Mouse (Mus musculus) ES-E14 (cell line): Measurements from ENCODE around the gene Kcns3. TPM values are rescaled to one million over a fixed set of nuclear protein-coding genes. Genes with fewer than 3 reads are reported as not detected.

Source experiments
- DNase-seq: peaks from one replicate; pipeline ENCODE4 v3.0.0-alpha.2; 2013; ENCODE audit warnings: low read depth, low spot score
- H3K27ac ChIP-seq: 2 replicates; pipeline ENCODE4 v1.5.1; 2012; ENCODE audit warnings: low read depth, mild to moderate bottlenecking, low read length, moderate library complexity, mixed read lengths; ENCODE audit not compliant: poor library complexity, insufficient read depth, severe bottlenecking
- H3K36me3 ChIP-seq: 2 replicates; pipeline ENCODE4 v1.6.1; 2012; ENCODE audit warnings: mild to moderate bottlenecking, low read length, moderate library complexity, mixed read lengths; ENCODE audit not compliant: control insufficient read depth, poor library complexity, insufficient read depth, severe bottlenecking
- H3K4me1 ChIP-seq, 2 experiments: fragments of 150-350 bp in 1 of 2; sonication (generic) in 1 of 2; 2 replicates each; pipeline ENCODE4 v1.6.1; 2012; ENCODE audit warnings: low read length in 2 of 2, mild to moderate bottlenecking in 1 of 2, mixed read lengths in 1 of 2; ENCODE audit not compliant: control insufficient read depth in 2 of 2, insufficient read depth in 2 of 2, poor library complexity in 1 of 2
- H3K4me3 ChIP-seq, 2 experiments: fragments of 150-350 bp in 1 of 2; sonication (generic) in 1 of 2; 2 replicates each; pipeline ENCODE4 v1.5.1; 2012; ENCODE audit warnings: low read length in 2 of 2, low read depth in 1 of 2, mild to moderate bottlenecking in 1 of 2, mixed read lengths in 1 of 2; ENCODE audit not compliant: insufficient read depth in 1 of 2, poor library complexity in 1 of 2, severe bottlenecking in 1 of 2
- H3K9ac ChIP-seq: 2 replicates; pipeline ENCODE4 v1.6.1; 2012; ENCODE audit warnings: low read depth, mild to moderate bottlenecking, low read length, mixed read lengths; ENCODE audit not compliant: poor library complexity, insufficient read depth, severe bottlenecking
- H3K9me3 ChIP-seq: fragments of 150-350 bp; sonication (generic); 2 replicates; pipeline ENCODE4 v1.6.1; 2012; ENCODE audit warnings: low read depth, mild to moderate bottlenecking, low read length; ENCODE audit not compliant: control insufficient read depth, insufficient read depth
- CHD2 ChIP-seq: IDR thresholded peaks from 2 replicates; pipeline ENCODE4 v1.6.1; 2014; ENCODE audit warnings: mild to moderate bottlenecking, low read depth, low read length, inconsistent platforms
- HCFC1 ChIP-seq: IDR thresholded peaks from 2 replicates; pipeline ENCODE4 v1.6.1; 2012; ENCODE audit warnings: low read length, inconsistent platforms, borderline replicate concordance; ENCODE audit not compliant: insufficient read depth
- MAFK ChIP-seq: IDR thresholded peaks from 2 replicates; pipeline ENCODE4 v1.6.1; 2014; ENCODE audit warnings: mild to moderate bottlenecking, low read depth, low read length, inconsistent platforms; ENCODE audit not compliant: insufficient read depth
- ZC3H11A ChIP-seq: IDR thresholded peaks from 2 replicates; pipeline ENCODE4 v1.6.1; 2012; ENCODE audit warnings: low read depth, mild to moderate bottlenecking, inconsistent platforms, low read length, borderline replicate concordance
- ZNF384 ChIP-seq: IDR thresholded peaks from 2 replicates; pipeline ENCODE4 v1.6.1; 2012; ENCODE audit warnings: low read depth, low read length, inconsistent platforms
- in situ Hi-C, 2 experiments: fragments of 600-800 bp; cut with MboI; formaldehyde crosslinking; loops; one replicate each; pipeline ENCODE4 v1.15.1; 2025; ENCODE audit warnings: low sequenced_read_pairs in 2 of 2, inconsistent platforms in 1 of 2; ENCODE audit not compliant: unreplicated experiment in 2 of 2
- total RNA-seq: library from RNA; depleted of rRNA; stranded (reverse); fragments of 300-350 nt; gene quantifications from 2 replicates; pipeline ENCODE4 v1.2.3, GENCODE M21; 2012

Gene Kcns3
- total RNA-seq, 1 experiment: 2.6 TPM

- TF ChIP-seq HCFC1 (no peak), ZNF384 (no peak), MAFK (no peak), CHD2 (no peak), ZC3H11A (no peak)
- H3K4me3 ChIP-seq: no peak overlapping the region
- DNase-seq: no peak
- H3K9me3 ChIP-seq: no peaks in the 10 kb centered on the region
- no peaks in the 10 kb centered on the region for H3K4me1 ChIP-seq
- in situ Hi-C loops: no loop called here
- H3K9ac ChIP-seq: no peak overlapping the region
- H3K36me3 ChIP-seq: no peaks in the 10 kb centered on the region
- no peak overlapping the region for H3K27ac ChIP-seq
Observed at GRCm38 (mm10) chr12:11101565-11101964, 49.3 kb downstream of the Kcns3 start.

DNA sequence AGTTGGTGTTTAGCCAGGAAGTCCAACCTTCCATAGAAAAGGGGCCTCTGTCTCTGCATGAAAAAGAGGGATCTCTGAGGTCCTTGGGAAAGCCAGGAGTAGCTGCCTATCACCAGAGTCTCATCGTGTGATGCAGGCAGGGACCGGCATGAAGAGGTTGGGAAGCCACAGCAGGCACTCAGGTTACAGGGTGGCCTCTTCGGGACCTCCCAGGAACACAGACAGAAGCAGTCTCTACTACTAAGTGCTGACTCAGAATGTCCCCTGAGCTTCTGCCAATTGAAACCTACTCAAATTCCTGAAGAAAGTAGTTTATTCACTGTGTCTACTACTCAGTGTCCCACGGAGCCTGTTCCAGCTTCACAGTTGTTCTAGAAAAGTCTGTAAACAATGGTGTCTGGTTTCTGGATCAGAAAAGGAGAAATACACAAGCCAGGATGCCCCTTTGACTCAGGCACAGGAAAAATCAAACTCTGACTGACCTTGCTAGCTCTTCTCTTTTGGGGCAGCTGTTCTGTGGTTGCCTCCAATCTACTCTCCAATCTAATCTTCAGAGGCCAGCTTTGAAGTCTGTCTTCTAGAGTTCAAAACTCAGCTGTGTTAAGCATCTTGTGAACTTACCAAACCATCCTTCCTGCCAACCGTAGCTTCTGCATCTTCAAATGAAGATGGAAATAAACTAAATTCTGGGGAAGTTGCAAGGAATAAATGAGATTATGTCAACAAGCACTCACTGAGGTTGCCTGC is 62.1 kb downstream of the Kcns3 start:
- no peak overlapping the region for H3K9ac ChIP-seq
- in situ Hi-C loops: no loop called here
- no peak for DNase-seq

DNA sequence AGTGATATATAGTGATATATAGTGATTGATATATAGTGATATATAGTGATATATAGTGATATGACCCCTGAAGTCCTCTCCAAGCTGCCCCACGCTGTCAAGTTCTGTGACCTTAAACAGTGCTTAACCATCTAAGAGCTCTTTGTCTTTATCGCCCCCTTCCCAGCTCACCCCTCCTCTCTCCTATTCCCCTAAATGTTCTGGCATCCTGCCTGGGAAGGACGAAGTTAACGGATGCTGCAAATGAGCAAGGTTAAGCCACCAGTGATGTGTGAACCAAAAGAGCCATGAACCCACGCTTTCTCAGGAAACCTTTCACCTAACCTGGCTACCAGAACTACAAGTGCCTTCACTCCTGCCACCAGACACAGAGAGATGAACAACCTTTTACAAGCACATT is 64.0 kb downstream of the Kcns3 start:
- H3K4me1 ChIP-seq: no peaks in the 10 kb centered on the region
- H3K9me3 ChIP-seq: no peaks in the 10 kb centered on the region
- in situ Hi-C loops: no loop called here
- no peaks in the 10 kb centered on the region for H3K36me3 ChIP-seq
- no peak overlapping the region for H3K27ac ChIP-seq
- no peak for DNase-seq
- TF ChIP-seq ZC3H11A (no peak), HCFC1 (no peak), ZNF384 (no peak), MAFK (no peak), CHD2 (no peak)
- no peak overlapping the region for H3K9ac ChIP-seq
- H3K4me3 ChIP-seq: no peak overlapping the region

More for the DNA sequence above, 62.1 kb downstream of the Kcns3 start:
- H3K4me3 ChIP-seq: no peak overlapping the region
- TF ChIP-seq MAFK: no peak
- no peak for TF ChIP-seq ZNF384
- no peak for TF ChIP-seq CHD2
- TF ChIP-seq HCFC1: no peak
- H3K4me1 ChIP-seq: no peaks in the 10 kb centered on the region
- no peaks in the 10 kb centered on the region for H3K9me3 ChIP-seq
- no peaks in the 10 kb centered on the region for H3K36me3 ChIP-seq
- no peak overlapping the region for H3K27ac ChIP-seq

DNA sequence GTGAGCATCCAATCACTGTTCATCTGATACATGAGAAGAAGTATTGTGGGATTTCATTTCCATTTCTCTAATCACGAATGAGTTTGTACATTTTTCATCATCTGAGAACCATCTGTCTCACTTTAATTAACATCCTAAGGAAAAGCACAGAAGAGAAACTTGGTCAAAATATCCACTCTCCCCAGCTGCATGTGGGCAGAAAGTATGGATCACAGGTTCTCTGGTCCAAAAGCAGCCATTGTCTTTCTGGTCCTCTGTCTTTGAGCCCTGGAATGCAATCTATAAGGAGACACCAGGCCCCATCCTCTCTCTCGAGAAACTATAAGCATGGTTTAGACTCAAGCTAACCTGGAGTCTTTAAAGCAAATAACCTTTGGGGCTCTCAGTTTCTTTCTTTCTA is 79.8 kb downstream of the Kcns3 start:
- H3K9me3 ChIP-seq: no peaks in the 10 kb centered on the region
- no peak for DNase-seq
- in situ Hi-C loops: no loop called here
- H3K4me3 ChIP-seq: no peak overlapping the region
- H3K4me1 ChIP-seq: 0 out of 4 replicates have a peak, but pooled peaks cover 0 to 3% of the 10 kb centered on the region in 2 experiments
- TF ChIP-seq ZNF384: no peak
- TF ChIP-seq MAFK: no peak
- no peak for TF ChIP-seq CHD2
- no peak for TF ChIP-seq ZC3H11A
- no peak for TF ChIP-seq HCFC1
- no peak overlapping the region for H3K27ac ChIP-seq
- no peaks in the 10 kb centered on the region for H3K36me3 ChIP-seq
- H3K9ac ChIP-seq: no peak overlapping the region
